Mouse (Mus musculus) neural tube, embryonic 12.5 days (tissue): ENCODE measurements around the gene Usb1. TPM values are rescaled to one million over a fixed set of nuclear protein-coding genes. Genes with fewer than 3 reads are reported as not detected.
A peak's percentile ranks its signal among the peaks of the same experiment; 100 is the strongest.

Experiments
- ATAC-seq: fragments of 200-750 bp; cut with Nextera tagmentation; 2 replicates; pipeline ENCODE4 v1.8.0; 2017; ENCODE audit warnings: low read depth, mild to moderate bottlenecking, moderate TSS enrichment, moderate library complexity; ENCODE audit not compliant: low FRiP score
- H3K27ac ChIP-seq: fragments of 300-500 bp; sonication (generic); 2 replicates; pipeline ENCODE4 v1.5.1; 2016
- H3K27me3 ChIP-seq: fragments of 300-500 bp; sonication (generic); replicated peaks from 2 replicates; pipeline ENCODE4 v1.6.1; 2016; ENCODE audit warnings: mild to moderate bottlenecking
- H3K36me3 ChIP-seq: fragments of 300-500 bp; sonication (generic); 2 replicates; pipeline ENCODE4 v1.6.1; 2016; ENCODE audit warnings: mild to moderate bottlenecking
- H3K4me1 ChIP-seq: fragments of 300-500 bp; sonication (generic); 2 replicates; pipeline ENCODE4 v1.6.1; 2016
- H3K4me2 ChIP-seq: fragments of 300-500 bp; sonication (generic); replicated peaks from 2 replicates; pipeline ENCODE4 v1.6.1; 2016; ENCODE audit warnings: mild to moderate bottlenecking
- H3K4me3 ChIP-seq: fragments of 300-500 bp; sonication (generic); 2 replicates; pipeline ENCODE4 v1.5.1; 2016
- H3K9ac ChIP-seq: fragments of 300-500 bp; sonication (generic); 2 replicates; pipeline ENCODE4 v1.6.1; 2016; ENCODE audit warnings: mild to moderate bottlenecking
- H3K9me3 ChIP-seq: fragments of 300-500 bp; sonication (generic); 2 replicates; pipeline ENCODE4 v1.6.1; 2016; ENCODE audit warnings: mild to moderate bottlenecking
- WGBS: fragments of 180-500 bp; shearing (Covaris S2); methylation state at CpG from one replicate; pipeline ENCODE4 v1.1.7; 2016; 5-methylcytosine and 5-hydroxymethylcytosine counted together
- polyA plus RNA-seq: library from polyadenylated mRNA; unstranded; fragments of >200 nt; fragmentation: Nextera tagmentation; extraction: Ambion mirVana; gene quantifications from 2 replicates; pipeline ENCODE4 v1.2.1, GENCODE M21; 2016

Gene Usb1
- polyA plus RNA-seq, 1 experiment from 2014 or later = 39.2 TPM

DNA sequence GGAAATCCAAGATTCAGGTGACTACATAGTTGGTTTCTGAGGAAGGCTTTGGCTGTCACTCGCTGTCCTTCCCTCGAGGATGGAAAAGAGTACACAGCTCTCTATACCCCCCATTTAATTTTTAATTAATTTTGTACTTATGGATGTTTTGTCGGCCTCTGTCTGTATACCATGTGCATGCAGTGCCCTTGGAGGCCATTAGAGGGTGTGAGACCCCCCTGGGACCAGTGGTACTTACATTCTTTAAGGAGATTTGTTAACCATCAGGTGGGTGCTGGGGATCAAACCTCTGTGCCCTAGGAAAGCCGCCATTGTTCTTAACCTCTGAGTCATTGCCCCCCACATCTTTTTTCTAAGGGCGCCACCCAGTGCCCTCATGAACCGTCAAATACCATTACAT is 12.6 kb downstream of the Usb1 start:
- H3K27ac ChIP-seq = no peak overlapping the region
- no peaks in the 10 kb centered on the region for H3K27me3 ChIP-seq
- no peak overlapping the region for H3K4me3 ChIP-seq
- H3K9me3 ChIP-seq = no peaks in the 10 kb centered on the region
- no peak for ATAC-seq
- no peak overlapping the region for H3K4me2 ChIP-seq
- H3K36me3 ChIP-seq = peaks cover 45% of the 10 kb centered on the region
- peaks cover 4% of the 10 kb centered on the region; the same call in 1 of the 2 replicates for H3K4me1 ChIP-seq
- 84% methylated on average over 6 of the region's 6 CpGs for WGBS
- H3K9ac ChIP-seq = no peak overlapping the region

DNA sequence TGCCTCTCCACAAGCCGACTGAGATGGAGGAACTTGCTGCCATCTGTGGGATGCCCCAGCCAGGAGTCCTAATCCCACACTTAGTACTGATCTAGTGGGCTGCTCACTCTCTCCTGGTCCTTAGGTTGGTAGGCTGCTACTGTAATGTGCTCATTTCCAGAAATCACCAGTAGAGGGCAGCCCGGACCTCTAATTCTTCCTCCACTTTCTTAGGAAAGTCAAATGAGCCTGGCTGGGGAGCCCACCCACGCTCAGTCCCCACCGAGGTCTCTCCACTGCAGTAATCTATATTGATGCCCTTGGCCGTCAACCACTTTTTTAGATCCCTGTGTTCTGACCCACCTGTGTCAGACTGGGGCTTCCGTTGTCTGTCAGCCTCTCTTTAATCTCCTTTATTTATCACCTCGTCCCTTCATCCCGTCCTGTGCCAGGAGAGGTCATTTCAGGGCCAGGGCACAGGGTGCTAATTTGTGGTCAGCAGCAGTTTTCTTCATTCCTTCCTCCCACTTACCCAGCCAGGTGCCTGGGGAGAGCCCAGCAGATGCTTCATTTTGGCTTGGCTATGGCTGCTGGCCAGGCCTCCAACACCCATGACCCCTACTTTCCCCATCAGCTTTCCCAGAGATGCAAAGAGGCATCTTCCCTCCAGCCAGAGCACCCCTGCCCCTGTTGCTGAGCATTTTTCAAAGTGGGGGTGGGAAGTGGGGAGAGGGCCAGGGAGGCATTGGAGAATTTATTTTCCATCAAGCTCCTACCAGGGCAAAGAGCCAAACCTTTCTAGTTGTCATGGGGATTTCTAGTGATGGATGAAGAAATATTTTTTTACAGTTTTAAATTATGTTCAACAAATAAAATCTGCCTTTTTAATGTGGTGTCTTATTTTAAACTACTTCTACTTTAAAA is 14.8 kb downstream of the Usb1 start:
- peaks cover 8% of the 10 kb centered on the region for H3K4me1 ChIP-seq
- H3K36me3 ChIP-seq = peaks cover 26% of the 10 kb centered on the region
- H3K9me3 ChIP-seq = no peaks in the 10 kb centered on the region
- H3K4me2 ChIP-seq = no peak overlapping the region
- no peak overlapping the region for H3K4me3 ChIP-seq
- H3K9ac ChIP-seq = no peak overlapping the region
- no peak overlapping the region for H3K27ac ChIP-seq
- no peak for ATAC-seq
- 21% methylated on average over 8 of the region's 8 CpGs for WGBS
- no peaks in the 10 kb centered on the region for H3K27me3 ChIP-seq

GRCm38 (mm10) chr8:95348356-95348755 is 16.3 kb downstream of the Usb1 start:
- no peak for ATAC-seq
- Histone ChIP-seq H3K9me3 (no peaks in the 10 kb centered on the region), H3K4me2 (no peak overlapping the region), H3K9ac (no peak overlapping the region), H3K4me3 (no peak overlapping the region), H3K27me3 (no peaks in the 10 kb centered on the region), H3K4me1 (peaks cover 17% of the 10 kb centered on the region), H3K36me3 (peaks cover 20% of the 10 kb centered on the region), H3K27ac (no peak overlapping the region)
- WGBS = 83% methylated on average over 2 of the region's 2 CpGs

- Histone ChIP-seq H3K27me3 (no peaks in the 10 kb centered on the region), H3K27ac (no peak overlapping the region), H3K4me3 (no peak overlapping the region), H3K4me1 (peaks cover 23% of the 10 kb centered on the region), H3K9ac (no peak overlapping the region), H3K4me2 (no peak overlapping the region), H3K9me3 (no peaks in the 10 kb centered on the region), H3K36me3 (peaks cover 14% of the 10 kb centered on the region)
- 63% methylated on average over 19 of the region's 19 CpGs for WGBS
- ATAC-seq = no peak
Observed at GRCm38 (mm10) chr8:95348811-95349630, 16.9 kb downstream of the Usb1 start.

- Histone ChIP-seq H3K4me1 (peaks cover 42% of the 10 kb centered on the region), H3K36me3 (no peaks in the 10 kb centered on the region), H3K27me3 (no peaks in the 10 kb centered on the region), H3K4me3 (peak overlapping the region; percentile 86; the same call in 1 of the 2 replicates), H3K9me3 (no peaks in the 10 kb centered on the region), H3K27ac (no peak overlapping the region), H3K4me2 (peak overlapping the region; percentile 93), H3K9ac (no peak overlapping the region; the same call in 1 of the 2 replicates)
- ATAC-seq = 0 out of 2 replicates have a peak, but pooled peaks have one; percentile 26
- WGBS = 1% methylated on average over 15 of the region's 15 CpGs
Observed at GRCm38 (mm10) chr8:95351461-95351860, 19.4 kb downstream of the Usb1 start.

DNA sequence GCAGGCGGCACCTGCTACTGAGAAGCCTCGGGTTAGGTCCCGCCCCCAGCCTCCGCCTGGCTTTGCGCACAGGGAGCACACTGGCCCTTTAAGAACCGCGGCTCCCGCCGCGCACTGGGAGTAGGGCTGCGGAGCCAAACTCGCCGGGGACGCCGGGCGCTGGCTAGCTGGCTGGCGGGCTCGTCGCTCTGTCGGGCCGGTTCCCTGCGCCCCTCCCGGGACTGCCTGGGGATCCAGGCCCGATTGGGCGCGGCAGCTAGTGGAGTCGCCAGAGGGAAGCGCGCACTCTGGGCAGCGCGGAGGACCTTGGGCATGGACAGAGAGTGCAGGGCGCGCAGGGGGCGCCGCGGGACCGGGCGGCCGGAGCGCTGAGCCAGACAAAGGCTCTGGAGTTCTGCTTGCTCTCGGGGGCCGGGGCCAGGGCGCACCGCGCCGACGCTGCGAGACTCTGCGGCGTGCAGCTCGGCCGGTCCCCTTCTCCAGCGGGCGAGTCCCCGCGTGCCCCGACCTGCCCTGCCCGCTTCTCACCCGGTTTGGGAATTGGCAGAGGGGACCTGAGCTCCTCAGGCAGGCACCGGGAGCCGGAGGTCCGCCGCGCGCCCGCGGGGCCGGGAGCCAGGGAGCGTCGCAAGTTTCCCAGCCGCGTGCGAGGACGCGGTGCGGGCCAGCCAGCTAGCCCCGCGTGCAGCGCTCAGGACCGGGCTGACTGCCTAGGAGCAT is 20.2 kb downstream of the Usb1 start, which contains the start of gene Mmp15:
TSS of gene Mmp15 (plus strand) at position 118 of the 720 bp plus-strand sequence.
- Histone ChIP-seq H3K4me1 (peaks cover 38% of the 10 kb centered on the region), H3K27me3 (no peaks in the 10 kb centered on the region), H3K4me2 (peak within 1 kb of the TSS; percentile 93), H3K9ac (peak within 1 kb of the TSS; percentile 94), H3K36me3 (no peaks in the 10 kb centered on the region), H3K4me3 (peak within 1 kb of the TSS; percentile 86), H3K27ac (peak within 1 kb of the TSS; percentile 77), H3K9me3 (no peaks in the 10 kb centered on the region)
- ATAC-seq = peak; percentile 79
- under 1% methylated on average over 80 of the region's 80 CpGs for WGBS

- 2% methylated on average over 62 of the region's 62 CpGs for WGBS
- H3K4me1 ChIP-seq = peaks cover 38% of the 10 kb centered on the region
- peak; percentile 72 for ATAC-seq
Observed at GRCm38 (mm10) chr8:95352871-95353866, 21.1 kb downstream of the Usb1 start.

DNA sequence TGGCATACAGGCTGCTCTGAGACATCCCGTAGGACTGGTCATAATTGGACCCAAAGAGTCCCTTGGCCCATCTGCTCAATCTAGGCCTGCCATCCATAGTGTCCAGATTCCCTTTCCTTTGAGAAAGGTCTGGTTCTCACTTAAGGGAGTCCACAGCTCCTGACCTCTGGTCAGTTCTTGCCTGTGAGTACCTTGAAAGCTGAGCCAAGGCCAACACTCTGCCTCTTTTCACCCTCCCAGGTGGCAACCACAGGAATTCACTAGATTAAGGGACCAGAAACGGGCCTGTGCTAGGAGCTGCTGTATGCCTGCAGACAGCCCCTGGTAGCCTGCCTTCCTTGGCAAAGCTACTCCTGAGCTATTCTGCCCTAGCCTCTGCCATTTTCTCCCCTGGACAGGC is 22.5 kb downstream of the Usb1 start:
- H3K9me3 ChIP-seq = no peaks in the 10 kb centered on the region
- peaks cover 50% of the 10 kb centered on the region for H3K4me1 ChIP-seq
- no peak overlapping the region for H3K4me3 ChIP-seq
- no peak overlapping the region for H3K27ac ChIP-seq
- WGBS = 90% methylated on average over 2 of the region's 2 CpGs
- no peaks in the 10 kb centered on the region for H3K36me3 ChIP-seq
- no peak for ATAC-seq
- 0 out of 2 replicates have a peak overlapping the region, but pooled peaks have one; percentile 21 for H3K9ac ChIP-seq
- peak overlapping the region; percentile 93 for H3K4me2 ChIP-seq
- no peaks in the 10 kb centered on the region for H3K27me3 ChIP-seq

More at GRCm38 (mm10) chr8:95352871-95353866, 21.1 kb downstream of the Usb1 start:
- Histone ChIP-seq H3K4me3 (peak overlapping the region; percentile 86), H3K27ac (peak overlapping the region; percentile 77), H3K4me2 (peak overlapping the region; percentile 93), H3K27me3 (no peaks in the 10 kb centered on the region), H3K9ac (peak overlapping the region; percentile 94), H3K9me3 (no peaks in the 10 kb centered on the region), H3K36me3 (no peaks in the 10 kb centered on the region)

GRCm38 (mm10) chr8:95358550-95359411 is 26.7 kb downstream of the Usb1 start:
- Histone ChIP-seq H3K9ac (no peak overlapping the region), H3K4me1 (peaks cover 47% of the 10 kb centered on the region), H3K36me3 (no peaks in the 10 kb centered on the region), H3K4me3 (no peak overlapping the region), H3K27ac (no peak overlapping the region), H3K9me3 (no peaks in the 10 kb centered on the region), H3K4me2 (no peak overlapping the region), H3K27me3 (no peaks in the 10 kb centered on the region)
- no peak for ATAC-seq
- WGBS = 68% methylated on average over 8 of the region's 8 CpGs
